Mouse (Mus musculus) midbrain, postnatal 0 days (tissue): ENCODE measurements around the gene Foxo6. TPM values are rescaled to one million over a fixed set of nuclear protein-coding genes. Genes with fewer than 3 reads are reported as not detected.

ENCODE experiments used
- ATAC-seq: fragments of 200-750 bp; cut with Nextera tagmentation; 2 replicates; pipeline ENCODE4 v1.8.0; 2017; ENCODE audit warnings: moderate number of reproducible peaks, mild to moderate bottlenecking, moderate TSS enrichment, moderate library complexity; ENCODE audit not compliant: low FRiP score
- DNase-seq: peaks from one replicate; pipeline ENCODE4 v3.0.0-alpha.2; 2015; ENCODE audit warnings: low spot score
- H3K27ac ChIP-seq: fragments of 300-500 bp; sonication (generic); 2 replicates; pipeline ENCODE4 v1.5.1; 2014; ENCODE audit warnings: low read depth, mild to moderate bottlenecking, low read length, mixed read lengths
- H3K27me3 ChIP-seq: fragments of 300-500 bp; sonication (generic); 2 replicates; pipeline ENCODE4 v1.6.1; 2014; ENCODE audit warnings: low read length, control low read depth, mixed read lengths; ENCODE audit not compliant: insufficient read depth
- H3K36me3 ChIP-seq: fragments of 300-500 bp; sonication (generic); 2 replicates; pipeline ENCODE4 v1.6.1; 2014; ENCODE audit warnings: low read length, control low read depth, mixed read lengths; ENCODE audit not compliant: insufficient read depth
- H3K4me1 ChIP-seq: fragments of 300-500 bp; sonication (generic); 2 replicates; pipeline ENCODE4 v1.6.1; 2014; ENCODE audit warnings: mild to moderate bottlenecking, control low read depth, antibody characterized with exemption, low read length, mixed read lengths; ENCODE audit not compliant: insufficient read depth
- H3K4me2 ChIP-seq: fragments of 300-500 bp; sonication (generic); 2 replicates; pipeline ENCODE4 v1.6.1; 2014; ENCODE audit warnings: low read depth, mild to moderate bottlenecking, low read length, mixed read lengths; ENCODE audit not compliant: poor library complexity, severe bottlenecking
- H3K4me3 ChIP-seq: fragments of 300-500 bp; sonication (generic); 2 replicates; pipeline ENCODE4 v1.5.1; 2014; ENCODE audit warnings: low read depth, mild to moderate bottlenecking, low read length, moderate library complexity
- H3K9ac ChIP-seq: fragments of 300-500 bp; sonication (generic); replicated peaks from 2 replicates; pipeline ENCODE4 v1.6.1; 2014; ENCODE audit warnings: mild to moderate bottlenecking, low read length, moderate library complexity, mixed read lengths; ENCODE audit not compliant: poor library complexity, severe bottlenecking
- H3K9me3 ChIP-seq: fragments of 300-500 bp; sonication (generic); 2 replicates; pipeline ENCODE4 v1.6.1; 2016; ENCODE audit warnings: low read length, control low read depth
- CTCF ChIP-seq: IDR thresholded peaks from 2 replicates; pipeline ENCODE4 v1.5.1; 2016; ENCODE audit warnings: antibody characterized with exemption, mild to moderate bottlenecking
- WGBS: fragments of 180-500 bp; shearing (Covaris S2); extraction: QIAGEN DNeasy Blood & Tissue Kit; methylation state at CpG from one replicate; pipeline ENCODE4 v1.1.7; 2014; 5-methylcytosine and 5-hydroxymethylcytosine counted together
- polyA plus RNA-seq: library from polyadenylated mRNA; unstranded; fragments of >200 nt; fragmentation: Nextera tagmentation; extraction: Ambion mirVana; gene quantifications from 2 replicates; pipeline ENCODE4 v1.2.1, GENCODE M21; 2015
- total RNA-seq: library from RNA; depleted of rRNA; stranded (reverse); fragments of >200 nt; gene quantifications from 2 replicates; pipeline ENCODE4 v1.2.3, GENCODE M21; 2014

Foxo6 gene
- total and polyA plus RNA-seq, 2 experiments from 2014 or later: 1.7 to 34.2 TPM

- H3K9ac ChIP-seq: no peak overlapping the region
- H3K9me3 ChIP-seq: no peaks in the 10 kb centered on the region
- no peaks in the 10 kb centered on the region for H3K27me3 ChIP-seq
- no peak for TF ChIP-seq CTCF
- no peak overlapping the region for H3K4me3 ChIP-seq
- peaks cover 5% of the 10 kb centered on the region; the same call in 1 of the 2 replicates for H3K4me1 ChIP-seq
- no peak for DNase-seq
- ATAC-seq: no peak
- H3K27ac ChIP-seq: no peak overlapping the region
- no peaks in the 10 kb centered on the region for H3K36me3 ChIP-seq
- H3K4me2 ChIP-seq: no peak overlapping the region
- WGBS: 55% methylated on average over 5 of the region's 5 CpGs
Observed at GRCm38 (mm10) chr4:120290486-120290885, 3.3 kb upstream of the Foxo6 start.

GRCm38 (mm10) chr4:120289181-120289965 lies 2.2 kb upstream of the Foxo6 start:
- Histone ChIP-seq H3K9ac (no peak overlapping the region), H3K4me1 (peaks cover 14% of the 10 kb centered on the region; the same call in 1 of the 2 replicates), H3K27ac (no peak overlapping the region), H3K36me3 (no peaks in the 10 kb centered on the region), H3K27me3 (no peaks in the 10 kb centered on the region), H3K4me3 (no peak overlapping the region), H3K9me3 (no peaks in the 10 kb centered on the region), H3K4me2 (no peak overlapping the region)
- no peak for TF ChIP-seq CTCF
- DNase-seq (no peak), ATAC-seq (no peak)
- 70% methylated on average over 3 of the region's 3 CpGs for WGBS

GRCm38 (mm10) chr4:120286761-120287241 lies 348 bp downstream of the Foxo6 start:
- H3K4me2 ChIP-seq: peak overlapping the region; percentile 98
- no peak for TF ChIP-seq CTCF
- H3K9me3 ChIP-seq: no peaks in the 10 kb centered on the region
- no peaks in the 10 kb centered on the region for H3K27me3 ChIP-seq
- H3K4me1 ChIP-seq: peaks cover 33% of the 10 kb centered on the region
- WGBS: under 1% methylated on average over 51 of the region's 53 CpGs
- peak overlapping the region; percentile 84 for H3K4me3 ChIP-seq
- H3K27ac ChIP-seq: peak overlapping the region; percentile 69
- peak overlapping the region; percentile 89 for H3K9ac ChIP-seq
- H3K36me3 ChIP-seq: no peaks in the 10 kb centered on the region
- no peak for ATAC-seq
- DNase-seq: no peak

GRCm38 (mm10) chr4:120285730-120286129 lies 1.4 kb downstream of the Foxo6 start:
- WGBS: 89% methylated on average over 1 of the region's 1 CpGs
- Histone ChIP-seq H3K4me2 (peak overlapping the region; percentile 98), H3K27ac (no peak overlapping the region), H3K27me3 (no peaks in the 10 kb centered on the region), H3K4me3 (peak overlapping the region; percentile 84), H3K9me3 (no peaks in the 10 kb centered on the region), H3K4me1 (peaks cover 34% of the 10 kb centered on the region), H3K36me3 (no peaks in the 10 kb centered on the region), H3K9ac (0 out of 2 replicates have a peak overlapping the region, but pooled peaks have one; percentile 89)
- DNase-seq (no peak), ATAC-seq (no peak)
- TF ChIP-seq CTCF: no peak

GRCm38 (mm10) chr4:120285223-120285622 lies 1.9 kb downstream of the Foxo6 start:
- H3K9ac ChIP-seq: no peak overlapping the region
- 65% methylated on average over 3 of the region's 3 CpGs for WGBS
- peak overlapping the region; percentile 98 for H3K4me2 ChIP-seq
- peaks cover 34% of the 10 kb centered on the region for H3K4me1 ChIP-seq
- TF ChIP-seq CTCF: no peak
- no peak overlapping the region for H3K27ac ChIP-seq
- H3K27me3 ChIP-seq: no peaks in the 10 kb centered on the region
- DNase-seq (no peak), ATAC-seq (no peak)
- peak overlapping the region; percentile 84 for H3K4me3 ChIP-seq
- H3K9me3 ChIP-seq: no peaks in the 10 kb centered on the region
- no peaks in the 10 kb centered on the region for H3K36me3 ChIP-seq

DNA sequence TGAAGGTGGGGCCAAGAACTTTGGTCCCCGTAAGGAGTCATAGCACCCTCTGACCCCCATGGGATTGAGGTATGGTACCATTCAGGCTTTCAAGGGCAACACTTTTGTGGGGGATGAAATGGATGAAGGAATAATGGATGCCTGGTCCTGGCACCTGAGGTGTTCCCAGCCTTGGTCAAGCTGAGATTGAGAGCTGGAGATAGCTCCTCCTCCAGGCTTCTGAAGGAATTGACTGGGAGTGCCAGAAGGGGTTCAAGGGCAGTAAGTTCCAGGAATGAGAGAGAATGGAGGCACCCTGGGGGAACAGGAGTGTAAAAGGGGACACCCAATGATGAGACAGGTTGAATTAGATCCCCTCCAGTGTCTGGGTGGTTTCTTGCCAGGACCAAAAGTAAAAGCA lies 3.0 kb downstream of the Foxo6 start:
- Histone ChIP-seq H3K36me3 (no peaks in the 10 kb centered on the region), H3K4me3 (peak overlapping the region; percentile 12; the same call in 1 of the 2 replicates), H3K27me3 (no peaks in the 10 kb centered on the region), H3K9me3 (no peaks in the 10 kb centered on the region), H3K4me1 (peaks cover 34% of the 10 kb centered on the region), H3K27ac (no peak overlapping the region), H3K4me2 (peak overlapping the region; percentile 98), H3K9ac (no peak overlapping the region)
- ATAC-seq: no peak
- no peak for DNase-seq
- WGBS: 78% methylated on average over 1 of the region's 1 CpGs
- peak; percentile 56 for TF ChIP-seq CTCF
